Mouse (Mus musculus): ENCODE measurements around the gene Slc6a19.
"Not testable (repeated sequence)": the region's sequence is repeated elsewhere in the genome, so short reads cannot be mapped to it uniquely, and the experiment has no call there.

Slc6a19 gene

DNA sequence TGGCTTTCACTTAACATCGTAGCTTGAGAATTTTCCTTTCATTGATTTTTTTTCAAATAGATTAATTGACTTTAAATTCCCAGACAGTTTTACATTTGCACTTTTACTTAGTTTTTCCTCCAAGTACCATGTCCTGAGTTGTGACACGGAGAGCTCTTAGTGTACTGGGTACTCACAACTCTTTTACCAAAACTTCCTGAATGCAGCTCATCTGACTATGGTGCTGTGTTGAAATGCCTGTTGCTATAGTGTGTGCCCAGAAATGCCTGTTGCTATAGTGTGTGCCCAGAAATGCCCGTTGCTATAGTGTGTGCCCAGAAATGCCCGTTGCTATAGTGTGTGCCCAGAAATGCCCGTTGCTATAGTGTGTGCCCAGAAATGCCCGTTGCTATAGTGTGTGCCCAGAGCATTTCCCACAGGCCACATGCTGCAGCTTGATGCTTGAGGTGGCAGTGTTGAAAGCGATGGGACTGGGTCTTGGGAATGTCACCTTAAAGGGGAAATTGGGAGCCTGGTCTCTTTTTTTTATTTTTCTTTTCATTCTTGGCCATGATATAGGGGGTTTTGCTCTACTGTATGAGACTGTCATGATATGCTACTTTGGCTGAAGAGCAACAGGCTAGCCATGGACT lies at the start of gene Slc6a19:
Gene Slc6a19 (minus strand): TSS at position 172 of the 632 bp plus-strand sequence.
- no peak for DNase-seq (ENCODE audit: low read depth, low spot score)

DNA sequence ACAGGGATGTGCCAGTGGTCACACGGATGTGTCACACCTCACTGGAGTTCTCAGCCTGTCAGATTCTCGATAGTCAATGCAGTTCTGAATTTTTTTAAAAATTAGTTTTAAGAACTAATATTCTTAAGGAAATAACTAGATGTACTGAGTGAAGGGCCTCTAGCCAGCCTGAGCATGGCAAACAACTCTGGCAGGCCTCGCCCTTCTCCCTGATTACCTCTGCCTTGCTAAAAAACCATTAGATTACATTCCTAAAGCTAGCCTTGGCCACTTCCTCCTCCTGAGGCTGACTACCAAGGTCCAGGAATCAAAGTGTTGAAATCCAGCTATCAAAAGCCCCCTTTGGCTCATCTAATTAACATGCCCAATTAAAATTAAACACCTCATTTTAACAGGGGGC lies 46.6 kb upstream of the Slc6a19 start:
- no peak for DNase-seq (ENCODE audit: low read depth, low spot score)

DNA sequence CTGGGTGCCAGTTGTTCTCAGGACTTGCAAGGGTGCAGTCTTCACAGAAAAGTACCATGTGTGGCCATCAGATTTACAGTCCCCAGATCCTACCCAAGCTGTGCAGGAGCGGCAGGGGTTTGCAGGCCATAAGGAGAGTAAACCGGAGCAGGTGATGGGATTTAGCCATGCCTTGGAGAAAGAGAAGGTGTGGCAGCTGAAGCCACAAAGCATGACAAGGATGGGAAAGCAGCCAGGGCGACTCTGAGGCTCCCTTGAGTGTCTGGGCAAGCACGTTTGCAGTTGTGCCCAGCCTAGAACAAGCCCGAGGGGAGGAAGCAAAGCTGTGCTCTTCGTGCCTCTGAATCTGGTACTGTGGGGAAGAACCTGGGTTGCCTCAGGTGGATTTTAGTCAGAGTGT lies 45.8 kb upstream of the Slc6a19 start:
- DNase-seq (ENCODE audit: low read depth, low spot score), result no peak

GRCm38 (mm10) chr13:73748663-73749440 lies 44.2 kb upstream of the Slc6a19 start:
- no peak for DNase-seq (ENCODE audit: low read depth, low spot score)

DNA sequence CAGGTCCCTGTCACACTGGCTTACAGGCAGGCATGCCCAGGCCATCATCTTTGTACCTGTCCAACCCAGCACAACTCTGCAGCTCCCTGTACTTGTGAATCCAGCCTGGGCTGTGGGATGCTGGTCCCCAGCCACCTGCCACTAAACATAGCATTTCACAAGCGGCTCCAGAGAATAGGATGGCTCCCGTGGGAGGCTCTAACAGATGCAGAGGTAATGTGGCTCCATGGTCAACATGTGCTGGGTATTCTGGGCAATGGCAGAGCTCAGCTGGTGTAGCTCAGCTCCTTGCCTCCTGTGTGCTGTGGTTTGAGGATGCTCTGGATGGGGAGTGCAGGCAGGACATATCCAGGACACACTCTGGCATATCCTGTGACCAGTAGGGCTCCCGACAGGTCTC lies 39.0 kb upstream of the Slc6a19 start:
- DNase-seq (ENCODE audit: low read depth, low spot score), result no peak

DNA sequence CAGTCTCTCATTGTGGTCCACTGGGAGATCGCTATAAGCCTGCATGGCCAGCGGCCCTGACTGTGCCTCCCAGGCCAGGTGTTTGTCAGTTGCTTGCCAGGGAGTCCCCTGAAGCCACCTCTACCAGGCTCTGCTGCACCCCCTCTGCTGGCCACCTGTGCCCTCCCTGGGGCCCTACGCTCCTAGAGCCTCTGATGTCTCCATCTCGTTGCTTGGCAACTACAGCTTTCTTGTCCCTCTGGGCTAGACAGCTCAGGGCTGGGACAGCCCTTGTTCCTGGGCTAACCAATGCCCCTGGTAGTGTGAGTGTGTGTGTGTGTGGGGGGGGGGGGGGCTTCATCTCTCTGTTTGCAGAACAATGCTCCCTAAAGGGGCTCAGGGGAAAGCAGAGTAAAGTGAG lies 38.3 kb upstream of the Slc6a19 start:
- DNase-seq (ENCODE audit: low read depth, low spot score), result no peak

DNA sequence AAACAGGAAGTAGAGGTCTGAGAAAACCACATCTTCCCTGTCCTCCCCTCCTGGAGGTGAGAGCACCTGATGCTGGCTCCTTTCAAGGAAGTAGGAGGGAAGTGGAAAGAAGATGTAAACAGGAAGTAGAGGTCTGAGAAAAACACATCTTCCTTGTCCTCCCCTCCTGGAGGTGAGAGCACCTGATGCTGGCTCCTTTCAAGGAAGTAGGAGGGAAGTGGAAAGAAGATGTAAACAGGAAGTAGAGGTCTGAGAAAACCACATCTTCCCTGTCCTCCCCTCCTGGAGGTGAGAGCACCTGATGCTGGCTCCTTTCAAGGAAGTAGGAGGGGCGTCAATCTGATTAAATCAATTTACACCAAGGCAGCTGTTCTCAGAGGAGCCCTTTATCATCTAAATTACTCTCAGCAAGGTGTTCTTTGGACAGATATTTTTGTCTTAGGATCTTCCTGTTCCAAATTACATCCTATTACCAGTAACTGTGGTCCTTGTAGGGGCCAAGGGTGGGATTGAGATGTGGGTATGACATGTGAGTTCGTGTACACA lies 35.8 kb upstream of the Slc6a19 start:
- not testable (repeated sequence) for DNase-seq (ENCODE audit: low read depth, low spot score)

DNA sequence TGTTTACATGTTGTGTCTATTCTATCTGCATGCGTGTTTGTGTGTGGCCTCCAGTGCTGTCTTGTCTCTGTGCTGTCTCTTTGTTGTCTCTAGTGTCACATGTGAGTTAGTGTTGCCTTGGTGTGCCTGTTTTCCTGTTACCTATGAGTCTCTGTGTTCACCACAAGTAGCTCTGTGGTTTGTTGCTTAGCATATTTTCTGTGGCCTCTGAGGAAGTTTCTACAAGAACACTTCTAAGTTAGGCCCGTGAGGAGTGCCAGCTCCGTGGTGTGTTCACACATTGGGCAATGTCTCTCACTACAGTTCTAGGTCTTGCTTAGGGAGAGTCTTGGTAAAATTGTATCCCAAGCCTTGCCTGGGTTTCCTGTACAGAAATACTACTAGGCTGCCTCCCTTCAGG lies 32.3 kb upstream of the Slc6a19 start:
- DNase-seq (ENCODE audit: low read depth, low spot score), result no peak

DNA sequence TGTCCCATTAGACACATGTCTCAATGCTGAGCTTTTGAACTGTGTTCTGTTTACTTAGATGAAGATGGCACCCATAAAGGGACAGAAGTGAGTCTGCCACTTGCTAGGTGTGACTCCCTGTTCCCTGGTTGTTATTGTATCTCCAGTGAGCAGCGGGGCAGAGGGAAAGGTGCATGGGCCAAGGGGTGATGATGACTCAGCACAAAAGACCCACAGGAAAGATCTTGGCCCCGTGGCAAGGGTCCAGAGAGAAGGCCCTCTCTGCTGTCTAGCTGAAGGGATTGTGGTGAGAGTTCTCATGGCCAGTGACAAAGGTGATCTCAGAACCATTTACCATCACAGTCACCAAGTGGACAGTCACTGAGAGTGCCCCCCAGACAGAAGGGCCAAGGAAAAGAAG lies 31.3 kb upstream of the Slc6a19 start:
- DNase-seq (ENCODE audit: low read depth, low spot score), result no peak

DNA sequence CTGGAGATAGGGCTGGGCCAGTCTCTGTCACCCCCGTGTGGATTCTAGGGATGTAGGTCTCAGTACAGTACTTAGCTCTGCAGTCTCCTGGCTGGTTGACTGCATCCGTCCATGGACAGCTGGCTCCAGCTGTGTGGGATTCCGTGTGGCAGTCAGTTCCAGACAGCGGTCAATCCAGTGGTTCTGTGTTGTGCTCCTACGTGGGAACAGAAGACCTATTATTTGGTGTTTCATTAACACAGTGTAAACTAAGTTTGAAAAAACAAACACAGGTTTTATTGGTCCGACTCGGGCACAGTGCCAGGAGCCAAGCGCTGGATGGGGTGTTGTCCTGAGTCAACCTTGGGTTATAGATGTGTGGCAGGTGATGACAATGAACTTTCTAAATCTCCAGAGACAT lies 30.6 kb upstream of the Slc6a19 start:
- no peak for DNase-seq (ENCODE audit: low read depth, low spot score)

DNA sequence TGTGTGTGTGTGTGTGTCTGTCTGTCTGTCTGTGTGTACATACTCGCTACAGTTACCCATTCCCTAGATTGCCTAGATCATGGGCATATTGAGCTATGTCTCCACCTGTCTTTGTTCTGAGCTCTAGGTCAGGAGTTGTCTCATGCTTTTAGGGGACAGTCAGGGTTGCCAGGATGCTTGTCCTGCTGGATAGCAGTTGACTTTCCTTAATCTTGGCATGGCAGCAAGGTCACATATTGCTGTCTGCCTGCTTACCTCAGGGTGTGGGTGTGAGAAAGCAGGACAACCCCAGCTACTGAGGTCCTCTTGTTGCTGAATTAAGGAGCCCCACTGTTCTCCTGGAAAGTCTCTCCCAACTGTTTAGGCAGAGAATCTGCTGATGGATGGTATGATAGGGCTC lies 29.7 kb upstream of the Slc6a19 start:
- no peak for DNase-seq (ENCODE audit: low read depth, low spot score)

DNA sequence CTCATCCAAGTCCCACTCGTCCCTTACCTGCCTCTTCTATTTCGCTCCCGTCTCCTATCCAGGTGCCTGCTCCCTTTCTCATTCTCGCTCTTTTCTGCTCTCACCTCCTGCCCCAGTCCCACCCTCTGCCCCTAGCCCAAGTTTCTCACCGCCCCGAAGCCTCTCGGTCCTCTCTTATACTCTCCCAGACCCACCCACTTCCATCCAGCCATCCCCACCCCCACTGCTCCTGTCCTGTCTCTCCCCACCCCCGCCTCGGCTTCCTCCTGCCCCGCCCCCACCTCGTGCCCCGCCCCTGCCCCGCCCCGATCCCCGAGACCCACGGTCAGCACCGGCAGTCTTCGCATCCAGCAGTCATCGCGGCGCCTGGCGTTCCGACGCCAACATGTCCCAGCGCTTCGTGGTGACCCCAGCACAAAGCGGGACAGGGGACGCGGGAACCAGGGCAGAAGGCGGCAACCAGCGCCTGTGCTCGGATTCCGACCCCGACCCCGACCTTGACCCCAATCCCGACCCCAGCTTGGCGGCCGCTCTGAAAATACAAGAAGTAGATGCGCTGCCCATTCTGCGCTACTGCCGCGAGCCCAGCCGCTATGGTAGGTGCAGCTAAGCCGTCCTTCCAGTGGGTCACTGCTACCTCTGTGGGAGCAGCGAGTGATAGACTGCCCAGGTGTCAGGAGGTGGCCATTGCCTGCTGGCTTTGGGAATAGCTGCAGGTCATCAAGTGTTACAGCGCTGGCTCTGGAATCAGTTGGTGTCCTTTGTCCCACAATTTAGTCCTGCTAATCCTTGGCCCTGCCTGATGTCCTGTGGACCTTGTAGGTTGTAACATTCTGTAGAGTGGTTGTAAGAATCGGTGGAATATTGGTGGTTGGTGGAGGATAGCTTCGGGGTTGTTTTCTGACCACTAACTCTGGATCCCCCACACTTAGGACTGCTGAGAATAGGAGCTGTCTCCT lies 28.4 kb upstream of the Slc6a19 start, which contains the start of gene Slc12a7:
Gene Slc12a7 (plus strand): TSS at position 353 of the 959 bp plus-strand sequence.
- DNase-seq (ENCODE audit: low read depth, low spot score), result peak; percentile 57

DNA sequence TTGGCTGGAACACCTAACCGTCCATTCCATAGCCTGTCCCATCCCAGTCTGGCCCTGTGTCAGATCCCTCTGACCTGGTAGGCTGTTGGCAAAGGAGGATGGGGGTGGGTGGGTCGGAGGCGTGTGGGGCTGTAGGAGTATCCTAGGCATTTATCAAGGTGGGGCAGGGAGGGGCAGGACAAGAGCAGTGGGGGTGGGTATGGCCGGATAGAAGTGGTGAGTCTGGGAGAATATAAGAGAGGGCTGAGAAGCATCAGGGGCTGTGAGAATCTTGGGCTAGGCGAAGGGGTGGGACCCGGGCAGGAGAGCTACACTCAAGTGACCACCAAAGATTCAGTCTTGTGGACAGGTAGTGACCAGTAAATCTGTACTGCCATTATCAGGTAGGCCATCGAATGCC lies 27.6 kb upstream of the Slc6a19 start:
- DNase-seq (ENCODE audit: low read depth, low spot score), result no peak

- no peak for DNase-seq (ENCODE audit: low read depth, low spot score)
Measured at GRCm38 (mm10) chr13:73730913-73731312, 26.2 kb upstream of the Slc6a19 start.

GRCm38 (mm10) chr13:73728633-73729032 lies 24.0 kb upstream of the Slc6a19 start:
- DNase-seq (ENCODE audit: low read depth, low spot score), result no peak

DNA sequence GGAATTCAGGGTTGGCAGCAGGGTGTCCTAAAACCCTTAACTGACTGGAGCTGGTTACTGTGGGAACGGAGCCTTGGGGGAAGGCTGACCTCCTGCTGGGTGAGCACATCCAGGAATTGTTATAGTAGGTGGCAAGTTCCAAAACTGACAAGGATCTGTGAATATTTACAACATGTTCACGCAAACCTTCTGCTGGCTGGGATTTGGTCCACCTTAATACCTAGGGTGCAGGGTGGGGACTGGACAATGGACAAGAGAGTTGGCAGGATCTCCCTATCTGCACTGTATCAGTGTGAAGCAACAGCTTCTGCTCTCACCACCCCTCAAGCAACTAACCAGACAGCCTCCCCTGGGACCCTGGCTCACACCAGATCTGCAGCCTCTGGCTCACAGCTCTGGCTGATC lies 23.0 kb upstream of the Slc6a19 start:
- DNase-seq (ENCODE audit: low read depth, low spot score), result no peak

- no peak for DNase-seq (ENCODE audit: low read depth, low spot score)
Measured at GRCm38 (mm10) chr13:73725315-73725714, 20.6 kb upstream of the Slc6a19 start.

- peak; percentile 34 for DNase-seq (ENCODE audit: low read depth, low spot score)
Measured at GRCm38 (mm10) chr13:73723081-73723668, 18.5 kb upstream of the Slc6a19 start.

- DNase-seq (ENCODE audit: low read depth, low spot score), result no peak
Measured at GRCm38 (mm10) chr13:73720241-73720640, 15.6 kb upstream of the Slc6a19 start.

DNA sequence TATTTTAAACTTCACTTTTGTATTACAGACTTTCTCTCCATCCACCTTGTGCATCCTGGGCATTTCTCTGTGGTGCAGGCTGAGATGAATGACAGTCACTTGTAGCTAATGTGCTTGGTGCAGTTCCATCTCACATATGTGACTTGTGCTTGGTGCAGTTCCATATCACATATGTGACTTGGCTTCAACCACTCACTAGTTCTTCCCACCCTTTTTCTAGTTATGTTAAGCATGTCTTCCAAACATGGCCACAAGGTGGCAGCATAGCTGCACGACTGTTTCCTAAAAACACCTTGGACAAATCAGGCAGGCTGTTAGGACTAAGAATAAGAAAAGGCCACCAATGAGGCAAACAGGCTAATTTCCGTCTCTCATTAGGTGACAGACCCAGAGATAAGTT lies 13.6 kb upstream of the Slc6a19 start:
- peak; percentile 92 for DNase-seq (ENCODE audit: low read depth, low spot score)

DNA sequence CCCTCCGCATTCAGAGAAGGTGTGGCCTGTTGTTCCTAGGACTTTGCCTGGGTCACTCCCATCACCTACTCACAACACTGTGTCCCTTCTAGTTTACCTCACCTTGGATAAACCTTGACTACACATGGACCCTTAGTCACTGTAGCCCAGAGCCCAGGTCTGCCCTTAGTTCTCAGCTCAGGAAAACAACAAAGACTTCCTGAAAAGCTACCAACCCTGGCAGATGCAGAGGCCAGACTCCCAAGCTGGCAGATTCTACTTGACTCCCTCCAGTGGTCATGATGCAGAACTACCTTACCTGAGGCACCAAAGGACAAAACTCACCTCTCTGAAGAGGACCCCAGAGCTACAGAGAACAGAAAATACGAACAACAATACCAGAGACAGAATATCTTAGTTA lies 9.4 kb upstream of the Slc6a19 start:
- DNase-seq (ENCODE audit: low read depth, low spot score), result no peak
